Mouse (Mus musculus) heart, adult 11 months (tissue): ENCODE results near the gene Tef.

Experiments used
- DNase-seq: peaks from one replicate; pipeline ENCODE4 v3.0.0; 2022

Gene Tef

GRCm38 (mm10) chr15:81802001-81802890 lies at the start of gene Tef:
TSS of gene Tef (plus strand) at chr15:81802421.
- peak; percentile 100 for DNase-seq

GRCm38 (mm10) chr15:81753669-81754068 lies 48.6 kb upstream of the Tef start:
- DNase-seq: no peak

GRCm38 (mm10) chr15:81758701-81759100 lies 43.5 kb upstream of the Tef start:
- no peak for DNase-seq

- DNase-seq: no peak
These were observed 42.7 kb upstream of the Tef start for GRCm38 (mm10) chr15:81759542-81759941.

- no peak for DNase-seq
These were observed 41.7 kb upstream of the Tef start for GRCm38 (mm10) chr15:81760361-81761079.

- no peak for DNase-seq
These were observed 40.8 kb upstream of the Tef start for GRCm38 (mm10) chr15:81761381-81761780.

GRCm38 (mm10) chr15:81761959-81762358 lies 40.3 kb upstream of the Tef start:
- DNase-seq: no peak

GRCm38 (mm10) chr15:81764573-81764972 lies 37.6 kb upstream of the Tef start:
- DNase-seq: no peak

GRCm38 (mm10) chr15:81765651-81766050 lies 36.6 kb upstream of the Tef start:
- no peak for DNase-seq

- DNase-seq: no peak
These were observed 35.8 kb upstream of the Tef start for GRCm38 (mm10) chr15:81766439-81766838.

GRCm38 (mm10) chr15:81769037-81769436 lies 33.2 kb upstream of the Tef start:
- DNase-seq: no peak

- peak; percentile 94 for DNase-seq
These were observed 29.6 kb upstream of the Tef start for GRCm38 (mm10) chr15:81772431-81773120.

- peak; percentile 97 for DNase-seq
These were observed 27.6 kb upstream of the Tef start for GRCm38 (mm10) chr15:81774505-81775171.

- peak; percentile 92 for DNase-seq
These were observed 25.4 kb upstream of the Tef start for GRCm38 (mm10) chr15:81776631-81777422.

GRCm38 (mm10) chr15:81781816-81782215 lies 20.4 kb upstream of the Tef start:
- DNase-seq: peak; percentile 90

GRCm38 (mm10) chr15:81784762-81785161 lies 17.5 kb upstream of the Tef start:
- DNase-seq: no peak

GRCm38 (mm10) chr15:81785701-81786100 lies 16.5 kb upstream of the Tef start:
- no peak for DNase-seq

- DNase-seq: no peak
These were observed 14.7 kb upstream of the Tef start for GRCm38 (mm10) chr15:81787525-81787924.

- no peak for DNase-seq
These were observed 9.8 kb upstream of the Tef start for GRCm38 (mm10) chr15:81792444-81792843.

GRCm38 (mm10) chr15:81796228-81796627 lies 6.0 kb upstream of the Tef start:
- DNase-seq: peak; percentile 98

- no peak for DNase-seq
These were observed 4.4 kb upstream of the Tef start for GRCm38 (mm10) chr15:81797861-81798260.

- DNase-seq: no peak
These were observed 3.8 kb upstream of the Tef start for GRCm38 (mm10) chr15:81798421-81798820.
